Mouse (Mus musculus) intestine, embryonic 15.5 days (tissue): ENCODE measurements around the gene Tbc1d2b. TPM values are rescaled to one million over a fixed set of nuclear protein-coding genes. Genes with fewer than 3 reads are reported as not detected.

Experiments used
- ATAC-seq: fragments of 200-750 bp; cut with Nextera tagmentation; 2 replicates; pipeline ENCODE4 v1.8.0; 2017; ENCODE audit warnings: moderate TSS enrichment, moderate library complexity
- H3K27ac ChIP-seq: fragments of 300-500 bp; sonication (generic); 2 replicates; pipeline ENCODE4 v1.5.1; 2015; ENCODE audit warnings: mild to moderate bottlenecking, inconsistent platforms
- H3K27me3 ChIP-seq: fragments of 300-500 bp; sonication (generic); replicated peaks from 2 replicates; pipeline ENCODE4 v1.6.1; 2015; ENCODE audit warnings: inconsistent platforms
- H3K36me3 ChIP-seq: fragments of 300-500 bp; sonication (generic); 2 replicates; pipeline ENCODE4 v1.6.1; 2015; ENCODE audit warnings: inconsistent platforms
- H3K4me1 ChIP-seq: fragments of 300-500 bp; sonication (generic); replicated peaks from 2 replicates; pipeline ENCODE4 v1.6.1; 2015; ENCODE audit warnings: inconsistent platforms
- H3K4me2 ChIP-seq: fragments of 300-500 bp; sonication (generic); replicated peaks from 2 replicates; pipeline ENCODE4 v1.6.1; 2015; ENCODE audit warnings: mild to moderate bottlenecking, inconsistent platforms
- H3K4me3 ChIP-seq: fragments of 300-500 bp; sonication (generic); replicated peaks from 2 replicates; pipeline ENCODE4 v1.5.1; 2015; ENCODE audit warnings: inconsistent platforms
- H3K9ac ChIP-seq: fragments of 300-500 bp; sonication (generic); 2 replicates; pipeline ENCODE4 v1.6.1; 2015; ENCODE audit warnings: inconsistent platforms
- H3K9me3 ChIP-seq: fragments of 300-500 bp; sonication (generic); 2 replicates; pipeline ENCODE4 v1.6.1; 2016; ENCODE audit warnings: inconsistent platforms
- WGBS: fragments of 180-500 bp; shearing (Covaris S2); methylation state at CpG from one replicate; pipeline ENCODE4 v1.1.7; 2015; 5-methylcytosine and 5-hydroxymethylcytosine counted together
- polyA plus RNA-seq: library from polyadenylated mRNA; unstranded; fragments of >200 nt; fragmentation: Nextera tagmentation; extraction: Ambion mirVana; gene quantifications from 2 replicates; pipeline ENCODE4 v1.2.1, GENCODE M21; 2015

The Tbc1d2b gene
- polyA plus RNA-seq, 1 experiment from 2014 or later, result 14.9 TPM

GRCm38 (mm10) chr9:90276779-90277178, 6.2 kb upstream of the Tbc1d2b start:
- H3K9ac ChIP-seq, result no peak overlapping the region
- no peak overlapping the region for H3K4me2 ChIP-seq
- no peak overlapping the region for H3K27ac ChIP-seq
- H3K4me3 ChIP-seq, result no peak overlapping the region
- no peak for ATAC-seq
- WGBS, result 70% methylated on average over 1 of the region's 1 CpGs
- no peaks in the 10 kb centered on the region for H3K27me3 ChIP-seq
- H3K9me3 ChIP-seq, result no peaks in the 10 kb centered on the region
- no peaks in the 10 kb centered on the region for H3K36me3 ChIP-seq
- peaks cover 4% of the 10 kb centered on the region; the same call in 1 of the 2 replicates for H3K4me1 ChIP-seq

- 82% methylated on average over 5 of the region's 5 CpGs for WGBS
- Histone ChIP-seq H3K4me1 (peaks cover 4% of the 10 kb centered on the region; the same call in 1 of the 2 replicates), H3K9me3 (no peaks in the 10 kb centered on the region), H3K4me3 (no peak overlapping the region), H3K27ac (peak overlapping the region; percentile 34), H3K9ac (no peak overlapping the region), H3K4me2 (no peak overlapping the region), H3K36me3 (no peaks in the 10 kb centered on the region), H3K27me3 (no peaks in the 10 kb centered on the region)
- no peak for ATAC-seq
These were observed 5.3 kb upstream of the Tbc1d2b start for GRCm38 (mm10) chr9:90275906-90276305.

GRCm38 (mm10) chr9:90275500-90275899, 4.9 kb upstream of the Tbc1d2b start:
- Histone ChIP-seq H3K36me3 (no peaks in the 10 kb centered on the region), H3K27ac (peak overlapping the region; percentile 34), H3K9ac (no peak overlapping the region), H3K4me3 (no peak overlapping the region), H3K27me3 (no peaks in the 10 kb centered on the region), H3K9me3 (no peaks in the 10 kb centered on the region), H3K4me2 (no peak overlapping the region), H3K4me1 (peaks cover 4% of the 10 kb centered on the region; the same call in 1 of the 2 replicates)
- peak; percentile 13; the same call in 1 of the 2 replicates for ATAC-seq
- WGBS, result 38% methylated on average over 2 of the region's 2 CpGs

- H3K27ac ChIP-seq, result no peak overlapping the region
- H3K9ac ChIP-seq, result no peak overlapping the region
- no peak overlapping the region for H3K4me3 ChIP-seq
- WGBS, result 65% methylated on average over 3 of the region's 3 CpGs
- H3K4me2 ChIP-seq, result no peak overlapping the region
- H3K4me1 ChIP-seq, result peaks cover 7% of the 10 kb centered on the region; the same call in 1 of the 2 replicates
- ATAC-seq, result no peak
- no peaks in the 10 kb centered on the region for H3K27me3 ChIP-seq
- no peaks in the 10 kb centered on the region for H3K9me3 ChIP-seq
- no peaks in the 10 kb centered on the region for H3K36me3 ChIP-seq
These were observed 3.9 kb upstream of the Tbc1d2b start for GRCm38 (mm10) chr9:90274516-90274915.

- H3K27me3 ChIP-seq, result no peaks in the 10 kb centered on the region
- H3K4me1 ChIP-seq, result peaks cover 13% of the 10 kb centered on the region
- H3K9ac ChIP-seq, result no peak overlapping the region
- no peaks in the 10 kb centered on the region for H3K36me3 ChIP-seq
- H3K4me2 ChIP-seq, result no peak overlapping the region
- no peaks in the 10 kb centered on the region for H3K9me3 ChIP-seq
- H3K27ac ChIP-seq, result no peak overlapping the region
- H3K4me3 ChIP-seq, result no peak overlapping the region
- WGBS, result 82% methylated on average over 12 of the region's 12 CpGs
- ATAC-seq, result no peak
These were observed 1.7 kb upstream of the Tbc1d2b start for GRCm38 (mm10) chr9:90272346-90272745.

GRCm38 (mm10) chr9:90271541-90272090, 1.0 kb upstream of the Tbc1d2b start:
- H3K4me2 ChIP-seq, result no peak overlapping the region
- H3K4me3 ChIP-seq, result no peak overlapping the region
- no peak for ATAC-seq
- no peaks in the 10 kb centered on the region for H3K27me3 ChIP-seq
- H3K9ac ChIP-seq, result no peak overlapping the region
- H3K9me3 ChIP-seq, result no peaks in the 10 kb centered on the region
- peaks cover 13% of the 10 kb centered on the region for H3K4me1 ChIP-seq
- no peak overlapping the region for H3K27ac ChIP-seq
- WGBS, result 62% methylated on average over 5 of the region's 5 CpGs
- H3K36me3 ChIP-seq, result no peaks in the 10 kb centered on the region

GRCm38 (mm10) chr9:90270944-90271295, 316 bp upstream of the Tbc1d2b start:
- no peaks in the 10 kb centered on the region for H3K9me3 ChIP-seq
- H3K4me1 ChIP-seq, result peaks cover 11% of the 10 kb centered on the region
- ATAC-seq, result peak; percentile 28
- no peaks in the 10 kb centered on the region for H3K27me3 ChIP-seq
- peak overlapping the region; percentile 93; the same call in 1 of the 2 replicates for H3K27ac ChIP-seq
- H3K36me3 ChIP-seq, result no peaks in the 10 kb centered on the region
- H3K9ac ChIP-seq, result peak overlapping the region; percentile 76
- H3K4me3 ChIP-seq, result peak overlapping the region; percentile 84
- WGBS, result 9% methylated on average over 11 of the region's 11 CpGs
- H3K4me2 ChIP-seq, result peak overlapping the region; percentile 82

GRCm38 (mm10) chr9:90269011-90269681, 1.5 kb downstream of the Tbc1d2b start:
- H3K9me3 ChIP-seq, result no peaks in the 10 kb centered on the region
- WGBS, result 10% methylated on average over 7 of the region's 7 CpGs
- peak overlapping the region; percentile 84 for H3K4me3 ChIP-seq
- no peaks in the 10 kb centered on the region for H3K27me3 ChIP-seq
- peak overlapping the region; percentile 76 for H3K9ac ChIP-seq
- ATAC-seq, result peak; percentile 70
- peak overlapping the region; percentile 93 for H3K27ac ChIP-seq
- H3K4me1 ChIP-seq, result peaks cover 9% of the 10 kb centered on the region
- peak overlapping the region; percentile 82 for H3K4me2 ChIP-seq
- no peaks in the 10 kb centered on the region for H3K36me3 ChIP-seq

GRCm38 (mm10) chr9:90266926-90267325, 3.7 kb downstream of the Tbc1d2b start:
- H3K4me1 ChIP-seq, result peaks cover 9% of the 10 kb centered on the region
- no peak for ATAC-seq
- H3K9me3 ChIP-seq, result no peaks in the 10 kb centered on the region
- H3K27me3 ChIP-seq, result no peaks in the 10 kb centered on the region
- H3K4me2 ChIP-seq, result no peak overlapping the region
- no peak overlapping the region for H3K9ac ChIP-seq
- no peaks in the 10 kb centered on the region for H3K36me3 ChIP-seq
- WGBS, result 92% methylated on average over 10 of the region's 10 CpGs
- no peak overlapping the region for H3K4me3 ChIP-seq
- H3K27ac ChIP-seq, result no peak overlapping the region

- Histone ChIP-seq H3K4me1 (peaks cover 14% of the 10 kb centered on the region), H3K9ac (no peak overlapping the region), H3K36me3 (no peaks in the 10 kb centered on the region), H3K27me3 (no peaks in the 10 kb centered on the region), H3K4me3 (no peak overlapping the region), H3K4me2 (no peak overlapping the region), H3K27ac (no peak overlapping the region), H3K9me3 (no peaks in the 10 kb centered on the region)
- WGBS, result 91% methylated on average over 10 of the region's 10 CpGs
- ATAC-seq, result no peak
These were observed 4.5 kb downstream of the Tbc1d2b start for GRCm38 (mm10) chr9:90266059-90266458.

GRCm38 (mm10) chr9:90265322-90266039, 5.1 kb downstream of the Tbc1d2b start:
- 84% methylated on average over 5 of the region's 5 CpGs for WGBS

GRCm38 (mm10) chr9:90263340-90263679, 7.3 kb downstream of the Tbc1d2b start:
- Histone ChIP-seq H3K27me3 (no peaks in the 10 kb centered on the region), H3K4me1 (peaks cover 21% of the 10 kb centered on the region), H3K4me2 (no peak overlapping the region), H3K36me3 (no peaks in the 10 kb centered on the region), H3K9ac (no peak overlapping the region), H3K27ac (no peak overlapping the region), H3K4me3 (no peak overlapping the region), H3K9me3 (no peaks in the 10 kb centered on the region)
- no peak for ATAC-seq
- WGBS, result 85% methylated on average over 4 of the region's 4 CpGs

More at GRCm38 (mm10) chr9:90265322-90266039, 5.1 kb downstream of the Tbc1d2b start:
- Histone ChIP-seq H3K27ac (no peak overlapping the region), H3K4me3 (no peak overlapping the region), H3K9me3 (no peaks in the 10 kb centered on the region), H3K4me1 (peaks cover 20% of the 10 kb centered on the region), H3K4me2 (no peak overlapping the region), H3K27me3 (no peaks in the 10 kb centered on the region), H3K9ac (no peak overlapping the region), H3K36me3 (no peaks in the 10 kb centered on the region)
- no peak for ATAC-seq
